Mouse (Mus musculus): ENCODE measurements around the gene Pcbp1. TPM values are rescaled to one million over a fixed set of nuclear protein-coding genes. Genes with fewer than 3 reads are reported as not detected.

Pcbp1 gene
- polyA plus RNA-seq, 1 experiment from 2014 or later = 327 TPM

Small RNA genes lying within 50 kb of the gene (microRNA-seq; reads per million reads assigned to microRNA genes)
- gene Gm22184 = not detected

Other genes starting within 250 kb of the Pcbp1 start
- 94.3 and 104 TPM in 2 replicates for gene Fam136a, start 160.7 kb downstream of the Pcbp1 start, polyA plus RNA-seq (2015; fragmentation: Nextera tagmentation; extraction: Ambion mirVana)
- 407 and 475 TPM in 2 replicates for gene Snrpg, start 155.0 kb downstream of the Pcbp1 start, polyA plus RNA-seq (2015; fragmentation: Nextera tagmentation; extraction: Ambion mirVana)
- 38.1 and 51.3 TPM in 2 replicates for gene Pcyox1, start 129.2 kb downstream of the Pcbp1 start, polyA plus RNA-seq (2015; fragmentation: Nextera tagmentation; extraction: Ambion mirVana)
- gene Tia1, start 122.1 kb downstream of the Pcbp1 start, polyA plus RNA-seq (2015; fragmentation: Nextera tagmentation; extraction: Ambion mirVana) = 26.4 and 31.0 TPM in 2 replicates
- not detected in 2 replicates for gene Gm44790, start 99.7 kb downstream of the Pcbp1 start, polyA plus RNA-seq (2015; fragmentation: Nextera tagmentation; extraction: Ambion mirVana)
- gene C87436, start 87.9 kb downstream of the Pcbp1 start, polyA plus RNA-seq (2015; fragmentation: Nextera tagmentation; extraction: Ambion mirVana) = 12.4 and 14.5 TPM in 2 replicates
- 0.25 and 0.29 TPM in 2 replicates for gene Asprv1, start 101.8 kb upstream of the Pcbp1 start, polyA plus RNA-seq (2015; fragmentation: Nextera tagmentation; extraction: Ambion mirVana)
- gene Mxd1, start 142.8 kb upstream of the Pcbp1 start, polyA plus RNA-seq (2015; fragmentation: Nextera tagmentation; extraction: Ambion mirVana) = 32.9 and 38.7 TPM in 2 replicates
- gene Snrnp27, start 158.2 kb upstream of the Pcbp1 start, polyA plus RNA-seq (2015; fragmentation: Nextera tagmentation; extraction: Ambion mirVana) = 71.2 and 86.4 TPM in 2 replicates
- gene Gmcl1, start 207.1 kb upstream of the Pcbp1 start, polyA plus RNA-seq (2015; fragmentation: Nextera tagmentation; extraction: Ambion mirVana) = 8.9 and 10.3 TPM in 2 replicates

Measured in liver, embryonic 13.5 days (tissue).